Mouse (Mus musculus) central nervous system, embryonic 18 days (tissue): ENCODE results near the gene 4930486L24Rik. TPM values are rescaled to one million over a fixed set of nuclear protein-coding genes. Genes with fewer than 3 reads are reported as not detected.

ENCODE experiments used
- polyA plus RNA-seq: library from polyadenylated mRNA; depleted of rRNA; stranded (reverse); fragments of >200 nt; gene quantifications from 2 replicates; pipeline ENCODE4 v1.2.3, GENCODE M21; 2012; rRNA removed

The 4930486L24Rik gene
- polyA plus RNA-seq: 0.83 TPM in 1 of 2 replicates, not detected in the other

GRCm38 (mm10) chr13:60864281-60864680 lies at the start of gene 4930486L24Rik:
Gene 4930486L24Rik (minus strand): TSS chr13:60864475.

GRCm38 (mm10) chr13:60904780-60905179 lies 40.5 kb upstream of the 4930486L24Rik start, which contains the start of gene Tpbpb:
Gene Tpbpb (minus strand): TSS chr13:60904880.

GRCm38 (mm10) chr13:60897328-60897727 lies 33.1 kb upstream of the 4930486L24Rik start, which contains the start of gene Ctla2b:
Gene Ctla2b (minus strand): TSS chr13:60897447.

GRCm38 (mm10) chr13:60896794-60897193 lies 32.5 kb upstream of the 4930486L24Rik start, which contains the start of gene Gm49392:
Gene Gm49392 (minus strand): TSS chr13:60896894.

GRCm38 (mm10) chr13:60802749-60803148 lies 61.5 kb downstream of the 4930486L24Rik start, which contains the start of gene Ctsll3:
Gene Ctsll3 (minus strand): TSS chr13:60802849.

Other genes starting within 250 kb of the 4930486L24Rik start
- not detected in 2 replicates for gene BC051665, start 78.1 kb downstream of the 4930486L24Rik start, polyA plus RNA-seq
- gene Ctsll3, start 61.6 kb downstream of the 4930486L24Rik start, polyA plus RNA-seq: not detected in 2 replicates
- gene Gm49392, start 32.4 kb upstream of the 4930486L24Rik start, polyA plus RNA-seq: 0.13 TPM in 1 of 2 replicates, not detected in the other
- gene Ctla2b, start 33.0 kb upstream of the 4930486L24Rik start, polyA plus RNA-seq: 2.2 and 3.8 TPM in 2 replicates
- gene Tpbpb, start 40.4 kb upstream of the 4930486L24Rik start, polyA plus RNA-seq: not detected in 2 replicates
- gene Gm49393, start 71.1 kb upstream of the 4930486L24Rik start, polyA plus RNA-seq: not detected in 2 replicates
- gene Gm49391, start 72.1 kb upstream of the 4930486L24Rik start, polyA plus RNA-seq: 3.4 and 8.8 TPM in 2 replicates
- gene Ctla2a, start 72.2 kb upstream of the 4930486L24Rik start, polyA plus RNA-seq: 20.9 and 46.0 TPM in 2 replicates
- not detected in 2 replicates for gene Tpbpa, start 77.5 kb upstream of the 4930486L24Rik start, polyA plus RNA-seq
- not detected in 2 replicates for gene Ctsj, start 141.5 kb upstream of the 4930486L24Rik start, polyA plus RNA-seq
- not detected in 2 replicates for gene Ctsq, start 176.2 kb upstream of the 4930486L24Rik start, polyA plus RNA-seq